8 mouse cellular contexts compared by ENCODE assay signal in genomic region chr10:80399191-80399972, GRCm38 (mm10). TPM values are rescaled to one million over a fixed set of nuclear protein-coding genes. Genes with fewer than 3 reads are reported as not detected.
DNase-seq lines count a peak whose midpoint lies in the region; ATAC-seq and TF ChIP-seq lines count a peak whose summit lies in the region.

Gene Mbd3 (minus strand): TSS chr10:80399550.

- no peak for TF ChIP-seq CTCF in gastrocnemius, adult 2 months (IDR thresholded peaks at IDR 0.05)
- no peak for TF ChIP-seq CTCF in hindbrain, postnatal 0 days (IDR thresholded peaks at IDR 0.05; ENCODE audit: low read depth)
- no peak for TF ChIP-seq CTCF in left cerebral cortex, adult 2 months (IDR thresholded peaks at IDR 0.05)

- peak; percentile 100 for DNase-seq in ZHBTc4 (ENCODE audit: low read depth, low spot score)
- peak; percentile 100 for DNase-seq in gastrocnemius, adult 2 months
- DNase-seq in hindbrain, postnatal 0 days (ENCODE audit: low spot score) = peak; percentile 100
- DNase-seq in left cerebral cortex, adult 2 months (ENCODE audit: extremely low spot score in 1 of 2, low spot score in 2 of 2) = peak; percentile 98 to 100
- peak; percentile 98 to 100 for DNase-seq in right cerebral cortex, adult 2 months (ENCODE audit: low spot score in 2 of 2)
- peak; percentile 100 for DNase-seq in urinary bladder, postnatal 14 days (ENCODE audit: low spot score)

- no peaks in the 10 kb centered on the region for H3K27me3 ChIP-seq in hindbrain, postnatal 0 days (ENCODE audit: insufficient read depth, low read length)

- ATAC-seq in common myeloid progenitor, adult 5-6 weeks (replicated peaks; ENCODE audit: low read depth, poor library complexity, severe bottlenecking) = peak; percentile 90
- ATAC-seq in hindbrain, postnatal 0 days = peak; percentile 97
- peak; percentile 91 for ATAC-seq in megakaryocyte, adult 5-6 weeks (ENCODE audit: poor library complexity, severe bottlenecking)

- 2% methylated on average over 70 of the region's 82 CpGs for WGBS in hindbrain, postnatal 0 days

- peak within 1 kb of the TSS; percentile 100 for H3K27ac ChIP-seq in gastrocnemius, adult 2 months
- H3K27ac ChIP-seq in hindbrain, postnatal 0 days = peak within 1 kb of the TSS; percentile 99
- H3K27ac ChIP-seq in left cerebral cortex, adult 2 months = peak within 1 kb of the TSS; percentile 99

- 0 out of 2 replicates have a peak, but pooled peaks cover 13% of the 10 kb centered on the region for H3K4me1 ChIP-seq in hindbrain, postnatal 0 days (ENCODE audit: insufficient read depth, low read length)

- H3K9me3 ChIP-seq in hindbrain, postnatal 0 days (ENCODE audit: low read length) = no peaks in the 10 kb centered on the region

- intact Hi-C loops in gastrocnemius, adult 2 months (cut with DNase I) = no loop called here
- intact Hi-C loops in left cerebral cortex, adult 2 months (cut with DNase I) = no loop called here

- H3K36me3 ChIP-seq in hindbrain, postnatal 0 days (ENCODE audit: insufficient read depth, low read length) = peaks cover 15% of the 10 kb centered on the region; the same call in 1 of the 2 replicates

- H3K9ac ChIP-seq in hindbrain, postnatal 0 days (replicated peaks; ENCODE audit: low read length) = peak within 1 kb of the TSS; percentile 87

- peak within 1 kb of the TSS; percentile 78 for H3K4me2 ChIP-seq in hindbrain, postnatal 0 days (ENCODE audit: low read depth, low read length)

- H3K4me3 ChIP-seq in gastrocnemius, adult 2 months = peak within 1 kb of the TSS; percentile 79
- H3K4me3 ChIP-seq in hindbrain, postnatal 0 days (ENCODE audit: low read length) = peak within 1 kb of the TSS; percentile 65
- peak within 1 kb of the TSS; percentile 78 for H3K4me3 ChIP-seq in left cerebral cortex, adult 2 months

RNA-seq across cellular contexts. Expression of gene Mbd3, which starts in this region (rescaled TPM):
- 76.2 and 113 TPM in 2 replicates for total RNA-seq in common myeloid progenitor, adult 5-6 weeks (2017)
- 100 to 1,000 TPM; 105 to 116 TPM for total RNA-seq in gastrocnemius, adult 2 months (2021)
- total RNA-seq in hindbrain, postnatal 0 days (2014; rRNA removed) = 48.2 and 50.4 TPM in 2 replicates
- polyA plus RNA-seq in hindbrain, postnatal 0 days (2015; fragmentation: Nextera tagmentation; extraction: Ambion mirVana) = 166 and 175 TPM in 2 replicates
- total RNA-seq in left cerebral cortex, adult 2 months (2021) = 100 to 1,000 TPM; 139 to 150 TPM
- total RNA-seq in megakaryocyte, adult 5-6 weeks (2015) = 38.8 and 40.6 TPM in 2 replicates
- 39.8 and 40.0 TPM in 2 replicates for total RNA-seq in megakaryocyte, adult 5-6 weeks (2017)

Comparison
In these comparisons a context has a peak if more than half of its experiments do, and no peak if none do; other contexts are left out.
1. Peak in every context shown above with its lines: DNase-seq, ATAC-seq, H3K4me3 ChIP-seq and H3K27ac ChIP-seq.